Mouse (Mus musculus) liver, adult 2 months (tissue): ENCODE results near the gene Neb. TPM values are rescaled to one million over a fixed set of nuclear protein-coding genes. Genes with fewer than 3 reads are reported as not detected.

Experiments
- DNase-seq: peaks from one replicate; pipeline ENCODE4 v3.0.0-alpha.2; 2011; ENCODE audit warnings: low read depth, low spot score; ENCODE audit errors: extremely low read depth
- H3K27ac ChIP-seq: fragments of 200-500 bp; replicated peaks from 2 replicates; pipeline ENCODE4 v1.5.1; 2012; ENCODE audit warnings: low read depth, mild to moderate bottlenecking, control low read depth, inconsistent platforms, low read length; ENCODE audit not compliant: insufficient read depth
- H3K27me3 ChIP-seq: fragments of 200-500 bp; 2 replicates; pipeline ENCODE4 v1.6.1; 2012; ENCODE audit warnings: mild to moderate bottlenecking, moderate library complexity, low read length, inconsistent platforms; ENCODE audit not compliant: control insufficient read depth, insufficient read depth
- H3K36me3 ChIP-seq: fragments of 200-500 bp; 2 replicates; pipeline ENCODE4 v1.6.1; 2012; ENCODE audit warnings: low read length, inconsistent platforms; ENCODE audit not compliant: control insufficient read depth, insufficient read depth
- H3K4me1 ChIP-seq: fragments of 200-500 bp; 2 replicates; pipeline ENCODE4 v1.6.1; 2011; ENCODE audit warnings: low read length; ENCODE audit not compliant: control insufficient read depth, insufficient read depth
- H3K4me3 ChIP-seq: fragments of 200-500 bp; 2 replicates; pipeline ENCODE4 v1.5.1; 2011; ENCODE audit warnings: low read depth, mild to moderate bottlenecking, control low read depth, low read length, moderate library complexity; ENCODE audit not compliant: insufficient read depth
- H3K79me2 ChIP-seq: fragments of 200-500 bp; 2 replicates; pipeline ENCODE4 v1.6.1; 2012; ENCODE audit warnings: inconsistent platforms, mild to moderate bottlenecking, low read length, moderate library complexity; ENCODE audit not compliant: control insufficient read depth, insufficient read depth
- H3K9ac ChIP-seq: fragments of 200-500 bp; 2 replicates; pipeline ENCODE4 v1.6.1; 2012; ENCODE audit warnings: low read depth, mild to moderate bottlenecking, control low read depth, inconsistent platforms, low read length
- CTCF ChIP-seq: fragments of 200-500 bp; IDR thresholded peaks from 2 replicates; pipeline ENCODE4 v1.5.1; 2011; ENCODE audit warnings: low read depth, low read length, control low read depth
- POLR2A ChIP-seq: fragments of 200-500 bp; IDR thresholded peaks from 2 replicates; pipeline ENCODE4 v1.6.1; 2011; ENCODE audit warnings: low read length, control low read depth; ENCODE audit not compliant: insufficient read depth; ENCODE audit errors: extremely low read depth
- WGBS: fragments of 180-500 bp; shearing (Covaris S2); methylation state at CpG from one replicate; pipeline ENCODE4 v1.1.7; 2018; 5-methylcytosine and 5-hydroxymethylcytosine counted together
- polyA plus RNA-seq: library from polyadenylated mRNA; depleted of rRNA; stranded (reverse); fragments of >200 nt; gene quantifications from 2 replicates; pipeline ENCODE4 v1.2.3, GENCODE M21; 2012; rRNA removed
- total RNA-seq: library from RNA; depleted of rRNA; stranded (reverse); fragments of >200 nt; gene quantifications from 2 replicates; pipeline ENCODE4 v1.2.3, GENCODE M21; 2014; rRNA removed

The Neb gene
- total and polyA plus RNA-seq, 2 experiments, result 5.6 to 22.7 TPM

- Histone ChIP-seq H3K4me3 (no peak overlapping the region), H3K27ac (no peak overlapping the region), H3K27me3 (no peaks in the 10 kb centered on the region), H3K4me1 (no peaks in the 10 kb centered on the region), H3K79me2 (no peaks in the 10 kb centered on the region), H3K36me3 (peaks cover 65% of the 10 kb centered on the region), H3K9ac (no peak overlapping the region)
- TF ChIP-seq CTCF (no peak), POLR2A (no peak)
- WGBS, result 97% methylated on average over 1 of the region's 1 CpGs
- DNase-seq, result no peak
Observed at GRCm38 (mm10) chr2:52114086-52114485, 264.2 kb downstream of the Neb start.

Other genes starting within 250 kb of the Neb start
- gene Arl5a, start 46.4 kb upstream of the Neb start, total RNA-seq, result 76.1 and 85.9 TPM in 2 replicates
- 18.3 and 22.3 TPM in 2 replicates for gene Arl5a, start 46.4 kb upstream of the Neb start, polyA plus RNA-seq